Mouse (Mus musculus) adipocyte (in vitro differentiated cells): ENCODE results near the gene Mmp21.
"Not testable (repeated sequence)": the region's sequence is repeated elsewhere in the genome, so short reads cannot be mapped to it uniquely, and the experiment has no call there.

Experiments used
- DNase-seq: peaks from one replicate; pipeline ENCODE4 v3.0.0-alpha.2; 2016; ENCODE audit warnings: low spot score

Mmp21 gene

GRCm38 (mm10) chr7:133679961-133680360 is at the start of gene Mmp21:
Gene Mmp21 (minus strand): TSS chr7:133680061.
- no peak for DNase-seq

DNA sequence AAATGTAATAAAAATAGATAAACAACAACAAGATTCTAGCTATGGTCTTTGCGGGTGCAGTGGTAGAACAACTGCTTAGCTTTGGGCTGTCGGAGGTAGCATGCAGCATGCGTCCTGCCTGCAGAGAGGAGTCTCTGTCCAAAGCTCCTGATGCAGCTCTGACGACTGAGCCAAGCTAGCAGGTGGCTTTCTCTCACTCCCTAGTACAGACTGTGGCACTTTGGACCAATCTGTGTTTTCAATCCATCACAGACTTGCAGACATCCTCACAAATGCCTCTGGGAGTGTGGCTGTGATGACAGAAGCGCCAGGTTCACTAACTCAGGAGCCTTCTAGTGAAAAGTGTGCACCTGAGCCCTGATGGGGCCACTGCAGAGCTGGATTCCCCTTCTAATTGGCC is 49.5 kb upstream of the Mmp21 start:
- DNase-seq: no peak

DNA sequence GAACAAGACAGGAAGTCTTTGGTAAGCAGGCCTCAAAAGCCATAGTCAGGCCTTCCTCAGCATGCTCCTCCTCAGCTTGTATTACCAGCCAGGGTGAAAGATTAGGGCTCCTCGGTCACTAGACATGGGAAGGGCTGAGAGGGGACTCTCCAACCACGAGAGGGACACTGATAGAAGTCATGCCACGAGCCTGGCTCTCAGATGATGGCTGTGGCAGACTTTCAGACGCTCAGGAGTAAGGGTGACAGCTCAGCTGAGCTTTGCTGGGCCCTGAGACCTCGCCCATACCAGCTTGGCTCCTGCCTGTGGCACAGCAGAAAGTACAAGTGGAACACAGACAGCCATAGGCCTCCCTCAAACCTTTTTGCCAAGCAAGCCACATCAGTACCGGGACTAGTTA is 47.2 kb upstream of the Mmp21 start:
- no peak for DNase-seq

DNA sequence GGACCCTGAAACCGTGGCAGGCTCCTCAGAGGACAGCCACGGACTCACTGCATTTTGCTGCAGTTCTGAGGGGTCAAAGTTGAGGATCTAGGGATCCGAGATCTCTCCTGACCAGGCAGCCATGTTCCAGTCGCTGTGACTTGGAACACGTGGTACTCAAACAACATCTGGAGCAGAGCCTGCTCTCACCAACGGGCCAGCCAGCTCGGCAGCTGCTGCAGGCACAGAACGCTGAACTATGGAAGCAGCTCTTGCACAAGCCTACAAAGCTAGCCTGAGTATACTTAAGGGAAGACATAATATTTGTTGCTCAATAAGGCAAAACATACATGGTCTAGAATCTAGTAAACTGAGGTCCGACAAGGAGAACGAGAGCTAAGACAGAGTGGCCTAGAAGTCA is 45.7 kb upstream of the Mmp21 start:
- DNase-seq: peak; percentile 53

DNA sequence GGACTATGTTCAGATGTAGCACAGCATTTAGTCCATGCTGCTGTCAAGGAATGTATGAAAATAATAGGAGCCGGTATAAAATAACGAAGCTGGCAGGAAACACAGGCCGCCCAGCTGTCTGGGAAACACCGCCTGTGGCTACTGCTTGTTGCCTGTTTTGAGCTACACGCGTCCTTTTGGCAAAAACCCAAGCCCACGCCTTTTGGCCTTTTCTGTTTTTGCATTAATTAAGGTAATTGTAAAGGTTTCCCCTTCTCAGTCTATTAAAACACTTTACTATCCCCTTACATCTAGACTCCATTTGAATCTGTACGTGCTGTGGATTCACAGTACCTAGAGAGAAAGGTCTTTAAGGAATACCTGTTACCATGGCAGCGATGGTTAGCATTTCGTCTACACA is 45.0 kb upstream of the Mmp21 start:
- no peak for DNase-seq

- no peak for DNase-seq
Observed at GRCm38 (mm10) chr7:133720616-133721015, 40.8 kb upstream of the Mmp21 start.

DNA sequence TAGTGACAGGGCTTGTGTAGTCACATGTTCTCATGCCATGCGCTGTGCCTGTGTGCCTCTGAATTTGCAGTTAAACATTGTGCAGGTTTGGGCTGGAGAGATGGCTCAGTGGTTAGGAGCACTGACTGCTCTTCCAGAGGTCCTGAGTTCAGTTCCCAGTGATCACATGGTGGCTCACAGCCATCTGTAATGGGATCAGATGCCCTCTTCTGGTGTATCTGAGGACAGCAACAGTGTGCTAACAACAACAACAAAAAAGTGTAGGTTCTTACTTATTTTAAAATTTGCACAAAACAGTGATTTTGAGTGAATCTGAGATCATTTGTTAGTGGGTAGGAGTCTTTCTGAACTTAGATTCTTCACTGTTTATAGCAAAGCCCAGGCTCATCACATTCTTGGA is 38.7 kb upstream of the Mmp21 start:
- no peak for DNase-seq

GRCm38 (mm10) chr7:133715387-133715786 is 35.5 kb upstream of the Mmp21 start:
- DNase-seq: no peak

DNA sequence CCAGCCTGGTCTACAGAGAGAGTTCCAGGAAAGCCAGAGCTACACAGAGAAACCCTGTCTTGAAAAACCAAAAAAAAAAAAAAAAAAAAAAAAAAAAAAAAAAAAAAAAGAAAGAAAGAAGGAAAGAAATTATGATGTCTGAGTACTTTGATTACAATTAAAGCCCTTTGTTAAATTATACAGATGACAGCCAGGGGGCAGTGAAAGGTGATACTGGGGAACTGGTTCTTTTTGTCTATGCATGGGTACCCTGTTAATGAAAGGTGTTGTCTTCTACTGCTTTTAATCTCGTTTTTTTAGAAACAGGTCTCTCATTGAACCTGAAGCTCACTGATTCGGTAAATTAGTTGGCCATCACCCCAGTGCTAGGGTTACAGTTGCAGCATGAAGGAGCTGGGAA is 27.4 kb upstream of the Mmp21 start:
- DNase-seq: no peak

DNA sequence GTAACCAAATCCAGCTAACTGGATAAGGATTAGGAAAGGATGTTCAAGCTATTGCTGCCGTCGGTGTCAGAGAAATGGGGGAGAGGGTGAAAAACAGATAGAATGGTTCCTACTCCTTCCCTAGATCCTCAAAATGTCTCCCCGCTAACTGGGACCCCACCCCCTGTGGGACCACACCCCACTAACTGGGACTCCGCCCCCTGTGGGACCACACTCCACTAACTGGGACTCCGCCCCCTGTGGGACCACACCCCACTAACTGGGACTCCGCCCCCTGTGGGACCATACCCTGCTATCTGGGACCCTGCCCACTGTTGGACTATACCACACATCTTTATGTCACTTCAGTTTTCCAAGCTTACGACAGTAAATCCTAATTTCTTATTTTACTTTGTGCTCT is 24.0 kb upstream of the Mmp21 start:
- no peak for DNase-seq

- no peak for DNase-seq
Observed at GRCm38 (mm10) chr7:133702333-133702732, 22.5 kb upstream of the Mmp21 start.

GRCm38 (mm10) chr7:133701366-133701765 is 21.5 kb upstream of the Mmp21 start:
- no peak for DNase-seq

- DNase-seq: no peak
Observed at GRCm38 (mm10) chr7:133699885-133700284, 20.0 kb upstream of the Mmp21 start.

DNA sequence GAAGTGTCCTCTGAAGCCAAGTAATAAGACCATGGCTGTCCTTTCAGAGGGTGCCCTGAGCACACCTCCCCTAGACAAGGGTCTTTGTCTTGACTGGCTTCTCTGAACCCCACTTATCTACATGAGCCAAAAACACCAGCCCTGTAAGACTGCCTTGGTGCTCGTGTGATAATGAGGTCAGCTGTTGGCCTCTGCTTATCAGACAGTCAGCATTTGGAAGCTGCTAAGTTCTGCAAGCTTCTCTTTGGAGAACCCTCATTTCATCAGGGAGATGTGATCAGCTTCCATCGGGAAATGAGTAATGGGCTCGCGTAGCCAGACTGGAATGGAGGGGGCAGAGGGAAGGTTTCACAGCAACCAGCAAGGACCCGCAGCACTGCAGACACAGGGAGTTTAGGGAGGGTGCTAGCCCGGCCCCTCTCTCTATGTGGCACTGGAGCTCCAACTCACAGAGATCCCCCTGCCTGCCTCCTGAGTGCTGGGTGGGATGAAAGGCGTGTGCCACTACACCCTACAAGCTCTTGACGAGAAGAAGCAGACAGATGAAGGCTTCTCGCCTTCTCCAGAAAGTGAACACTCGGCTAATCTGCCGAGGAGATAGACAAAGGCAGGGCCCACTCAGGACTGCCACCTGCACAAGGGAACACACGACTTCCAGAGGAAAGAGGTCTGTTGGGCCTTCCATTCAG is 18.3 kb upstream of the Mmp21 start:
- no peak for DNase-seq

DNA sequence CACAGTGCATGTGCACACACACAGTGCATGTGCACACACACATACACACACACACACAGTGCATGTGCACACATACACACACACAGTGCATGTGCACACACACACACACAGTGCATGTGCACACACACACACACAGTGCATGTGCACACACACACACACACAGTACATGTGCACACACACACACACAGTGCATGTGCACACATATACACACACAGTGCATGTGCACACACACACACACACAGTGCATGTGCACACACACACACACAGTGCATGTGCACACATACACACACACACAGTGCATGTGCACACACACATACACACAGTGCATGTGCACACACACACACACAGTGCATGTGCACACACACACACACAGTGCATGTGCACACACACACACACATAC is 5.8 kb upstream of the Mmp21 start:
- DNase-seq: not testable (repeated sequence)

DNA sequence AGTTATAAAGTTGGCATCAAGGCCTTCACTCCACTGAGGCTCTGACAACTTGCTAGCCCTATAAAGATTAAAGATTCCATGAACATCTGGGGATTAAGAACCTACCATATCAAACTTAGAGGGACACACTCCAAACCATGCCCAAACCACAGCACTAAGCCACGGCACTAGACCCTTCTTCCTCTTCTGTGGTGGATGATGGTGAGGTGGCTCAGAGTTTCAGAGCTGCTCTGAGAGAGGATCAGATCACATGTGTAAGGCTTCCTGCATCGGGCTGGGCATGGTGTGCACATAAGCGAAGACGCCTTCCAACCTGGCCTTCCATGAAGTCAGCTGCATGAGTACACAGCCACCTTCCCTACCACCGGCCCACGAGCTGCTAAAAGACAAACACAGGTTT is 4.8 kb upstream of the Mmp21 start:
- no peak for DNase-seq

GRCm38 (mm10) chr7:133684110-133684509 is 4.2 kb upstream of the Mmp21 start:
- no peak for DNase-seq

- no peak for DNase-seq
Observed at GRCm38 (mm10) chr7:133683626-133684025, 3.8 kb upstream of the Mmp21 start.

DNA sequence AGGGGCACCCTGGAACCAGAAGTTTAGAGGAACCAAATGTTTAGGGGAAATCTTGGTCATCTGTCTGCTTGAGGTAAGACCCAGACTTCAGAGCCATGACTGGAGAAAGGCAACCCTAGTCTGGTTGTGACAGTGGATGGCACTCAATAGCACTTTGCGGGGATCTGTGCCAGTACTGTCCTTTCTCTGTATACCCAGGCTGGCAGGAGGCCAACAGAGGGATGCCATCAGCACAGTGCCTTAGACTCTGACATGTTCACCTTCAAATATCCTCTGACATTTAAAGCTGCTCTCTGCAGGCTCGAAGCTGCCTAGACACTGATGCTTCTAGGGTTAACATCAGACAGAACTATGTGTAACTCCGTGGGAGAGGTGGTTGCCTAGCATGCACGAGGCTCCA is 422 bp downstream of the Mmp21 start:
- DNase-seq: no peak

- no peak for DNase-seq
Observed at GRCm38 (mm10) chr7:133678716-133679115, 1.1 kb downstream of the Mmp21 start.

- DNase-seq: no peak
Observed at GRCm38 (mm10) chr7:133676002-133676401, 3.9 kb downstream of the Mmp21 start.

GRCm38 (mm10) chr7:133670846-133671245 is 9.0 kb downstream of the Mmp21 start:
- DNase-seq: no peak

DNA sequence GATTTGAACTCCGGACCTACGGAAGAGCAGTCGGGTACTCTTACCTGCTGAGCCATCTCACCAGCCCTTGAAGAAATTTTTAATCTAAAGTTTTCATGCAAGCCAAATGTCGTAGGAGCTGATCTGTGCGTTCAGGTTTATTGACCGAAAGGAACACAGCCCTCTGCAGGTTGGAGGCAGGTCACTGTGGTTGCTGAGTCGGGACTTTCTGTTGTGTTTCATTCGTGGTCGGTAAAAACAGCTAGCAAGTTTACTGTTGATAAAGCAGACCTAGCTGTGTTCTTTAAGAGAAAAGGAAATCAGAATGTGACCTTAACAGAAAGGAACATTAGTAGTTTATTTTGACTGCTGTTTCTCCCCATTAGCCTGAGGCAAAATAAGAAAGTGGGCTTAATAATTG is 9.9 kb downstream of the Mmp21 start:
- no peak for DNase-seq

GRCm38 (mm10) chr7:133669071-133669470 is 10.8 kb downstream of the Mmp21 start:
- peak; percentile 5 for DNase-seq

- no peak for DNase-seq
Observed at GRCm38 (mm10) chr7:133662467-133662866, 17.4 kb downstream of the Mmp21 start.
